Mouse (Mus musculus): ENCODE measurements around the gene Zfp423. TPM values are rescaled to one million over a fixed set of nuclear protein-coding genes. Genes with fewer than 3 reads are reported as not detected.

Zfp423 gene
- polyA plus RNA-seq, 1 experiment from 2014 or later, result 18.1 TPM

DNA sequence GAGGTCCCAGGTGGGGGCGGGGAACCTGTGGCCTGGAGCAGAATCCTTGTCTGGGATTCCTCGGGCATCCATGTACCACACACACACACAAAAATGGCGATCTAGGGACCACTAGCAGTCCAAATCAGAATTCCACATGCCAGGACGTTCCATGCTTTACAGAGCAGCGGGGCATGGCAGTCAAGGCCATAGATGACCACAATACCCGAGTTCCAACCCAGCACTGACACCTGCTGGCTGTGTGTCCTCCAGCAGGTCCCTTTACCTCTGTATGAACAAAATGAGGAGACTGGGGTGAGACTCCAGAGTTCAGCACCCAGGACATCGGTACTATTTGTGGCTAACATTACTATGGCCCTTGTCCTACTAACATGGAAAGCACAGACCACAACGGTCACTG, 206.2 kb downstream of the Zfp423 start:
- 58% methylated on average over 8 of the region's 8 CpGs for WGBS
- H3K27ac ChIP-seq (ENCODE audit: low read depth), result no peak overlapping the region
- H3K4me1 ChIP-seq (ENCODE audit: insufficient read depth), result peaks cover 12% of the 10 kb centered on the region
- H3K4me2 ChIP-seq, result no peak overlapping the region
- H3K4me3 ChIP-seq (ENCODE audit: low read depth, low read length), result no peak overlapping the region
- DNase-seq (peak; percentile 49), ATAC-seq (ENCODE audit: insufficient read depth) (peak; percentile 22; the same call in 1 of the 2 replicates)
- no peak overlapping the region for H3K9ac ChIP-seq
- TF ChIP-seq CTCF (IDR thresholded peaks at IDR 0.05; ENCODE audit: low read depth), result peak; percentile 39
- H3K36me3 ChIP-seq (ENCODE audit: insufficient read depth), result no peaks in the 10 kb centered on the region
- H3K27me3 ChIP-seq (ENCODE audit: insufficient read depth, low read length), result no peaks in the 10 kb centered on the region
- no peaks in the 10 kb centered on the region for H3K9me3 ChIP-seq (ENCODE audit: low read depth, low read length)

DNA sequence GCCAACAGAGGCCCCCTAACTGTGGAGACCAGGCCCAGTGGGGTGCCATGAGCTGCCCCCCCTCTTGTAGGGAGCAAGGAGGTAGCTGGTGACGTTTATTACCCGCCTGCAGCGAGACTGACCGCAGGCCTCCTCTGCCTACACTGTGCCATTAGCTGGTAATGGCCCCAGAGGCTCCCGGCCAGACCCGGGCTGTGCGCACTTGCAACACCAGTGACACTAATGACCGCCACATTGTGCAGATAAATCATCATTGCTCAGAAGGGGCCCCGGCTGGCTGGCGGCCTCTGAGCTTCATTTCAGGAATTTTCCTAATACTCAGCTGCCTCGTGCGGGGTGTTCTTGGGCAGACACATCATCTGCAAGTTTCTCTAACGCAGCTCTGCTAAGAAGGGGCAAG, 206.7 kb downstream of the Zfp423 start:
- Histone ChIP-seq H3K4me2 (no peak overlapping the region), H3K9me3 (ENCODE audit: low read depth, low read length) (no peaks in the 10 kb centered on the region), H3K27me3 (ENCODE audit: insufficient read depth, low read length) (no peaks in the 10 kb centered on the region), H3K36me3 (ENCODE audit: insufficient read depth) (no peaks in the 10 kb centered on the region), H3K27ac (ENCODE audit: low read depth) (no peak overlapping the region; the same call in 1 of the 2 replicates), H3K4me1 (ENCODE audit: insufficient read depth) (peaks cover 14% of the 10 kb centered on the region), H3K4me3 (ENCODE audit: low read depth, low read length) (no peak overlapping the region), H3K9ac (no peak overlapping the region)
- DNase-seq (peak; percentile 73), ATAC-seq (ENCODE audit: insufficient read depth) (peak; percentile 76; the same call in 1 of the 2 replicates)
- no peak for TF ChIP-seq CTCF (IDR thresholded peaks at IDR 0.05; ENCODE audit: low read depth)
- 58% methylated on average over 13 of the region's 13 CpGs for WGBS

DNA sequence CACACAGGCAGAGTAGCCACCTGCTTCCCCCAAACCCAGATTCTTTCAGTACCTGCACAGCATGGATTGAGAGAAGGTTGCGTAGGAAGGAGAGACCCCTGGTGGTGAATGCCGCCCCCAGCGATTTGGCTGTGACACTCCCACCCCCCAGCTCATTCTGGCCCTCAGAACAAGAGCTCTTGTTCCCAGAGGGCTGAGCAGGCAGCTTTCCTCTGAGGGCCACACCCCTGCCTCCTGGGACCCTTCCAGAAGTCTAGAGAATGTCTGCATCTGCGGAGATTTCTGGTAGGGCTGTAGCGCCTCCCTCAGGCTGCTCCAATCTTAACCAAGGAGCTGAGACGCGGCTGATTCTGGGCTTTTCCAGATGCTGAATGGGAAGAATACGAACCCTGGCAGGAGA, 211.8 kb downstream of the Zfp423 start:
- H3K36me3 ChIP-seq (ENCODE audit: insufficient read depth), result no peaks in the 10 kb centered on the region

DNA sequence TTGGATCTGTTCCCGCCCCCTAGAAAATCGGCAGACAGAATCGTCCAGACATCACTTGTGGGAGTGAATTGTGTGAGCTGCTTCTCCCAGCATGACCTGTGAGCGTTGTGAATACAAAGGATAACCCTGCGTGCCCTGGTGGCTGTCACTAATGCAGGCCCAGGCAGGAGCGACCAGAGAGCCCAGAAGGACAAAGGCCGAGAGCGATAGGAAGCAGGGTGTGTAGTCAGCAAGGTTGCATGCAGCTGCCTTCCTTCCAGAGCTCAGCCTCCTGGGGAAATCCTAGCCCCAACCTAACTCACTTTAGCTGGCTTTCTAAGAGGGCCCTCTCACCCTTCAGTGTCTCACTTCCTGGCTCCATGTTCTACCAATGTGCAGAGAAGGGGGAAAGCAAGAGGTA, 212.3 kb downstream of the Zfp423 start:
- H3K27ac ChIP-seq (ENCODE audit: low read depth), result peak overlapping the region; percentile 47; the same call in 1 of the 2 replicates
- H3K9me3 ChIP-seq (ENCODE audit: low read depth, low read length), result no peaks in the 10 kb centered on the region
- ATAC-seq (ENCODE audit: insufficient read depth) (0 out of 2 replicates have a peak, but pooled peaks have one; percentile 25), DNase-seq (peak; percentile 35)
- H3K4me3 ChIP-seq (ENCODE audit: low read depth, low read length), result no peak overlapping the region
- no peaks in the 10 kb centered on the region for H3K36me3 ChIP-seq (ENCODE audit: insufficient read depth)
- peaks cover 21% of the 10 kb centered on the region for H3K4me1 ChIP-seq (ENCODE audit: insufficient read depth)
- H3K27me3 ChIP-seq (ENCODE audit: insufficient read depth, low read length), result no peaks in the 10 kb centered on the region
- WGBS, result 18% methylated on average over 8 of the region's 8 CpGs
- no peak overlapping the region for H3K9ac ChIP-seq
- no peak overlapping the region for H3K4me2 ChIP-seq
- no peak for TF ChIP-seq CTCF (IDR thresholded peaks at IDR 0.05; ENCODE audit: low read depth)

More for the DNA sequence above, 211.8 kb downstream of the Zfp423 start:
- Histone ChIP-seq H3K27ac (ENCODE audit: low read depth) (0 out of 2 replicates have a peak overlapping the region, but pooled peaks have one; percentile 47), H3K4me1 (ENCODE audit: insufficient read depth) (peaks cover 24% of the 10 kb centered on the region), H3K9me3 (ENCODE audit: low read depth, low read length) (no peaks in the 10 kb centered on the region), H3K9ac (no peak overlapping the region), H3K4me3 (ENCODE audit: low read depth, low read length) (no peak overlapping the region), H3K4me2 (no peak overlapping the region), H3K27me3 (ENCODE audit: insufficient read depth, low read length) (no peaks in the 10 kb centered on the region)
- ATAC-seq (ENCODE audit: insufficient read depth), result 0 out of 2 replicates have a peak, but pooled peaks have one; percentile 10
- 35% methylated on average over 8 of the region's 8 CpGs for WGBS
- peak; percentile 61 for TF ChIP-seq CTCF (IDR thresholded peaks at IDR 0.05; ENCODE audit: low read depth)
- DNase-seq, result peak; percentile 73

DNA sequence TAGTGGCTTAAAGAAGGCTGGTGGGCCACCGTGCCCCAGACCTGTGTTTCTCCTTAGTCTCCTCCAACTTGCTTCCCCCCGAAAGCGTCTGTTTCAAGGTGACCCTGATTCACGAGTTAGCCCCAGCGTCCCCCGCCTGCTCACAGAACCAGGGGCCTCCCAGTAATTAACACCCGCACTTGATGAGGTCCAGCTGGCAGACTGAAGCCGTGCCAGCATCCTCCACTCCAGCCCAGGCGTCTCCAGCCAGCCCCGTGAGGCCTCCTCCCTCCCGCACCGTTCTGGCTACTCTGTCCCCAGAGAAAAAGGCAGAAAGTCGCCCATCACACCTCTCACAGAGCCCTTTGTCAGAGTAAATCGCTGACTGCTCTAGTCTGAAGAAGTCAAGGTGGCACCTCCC, 213.3 kb downstream of the Zfp423 start:
- TF ChIP-seq CTCF (IDR thresholded peaks at IDR 0.05; ENCODE audit: low read depth), result no peak
- Histone ChIP-seq H3K4me2 (peak overlapping the region; percentile 25; the same call in 1 of the 2 replicates), H3K27me3 (ENCODE audit: insufficient read depth, low read length) (no peaks in the 10 kb centered on the region), H3K4me3 (ENCODE audit: low read depth, low read length) (no peak overlapping the region), H3K9ac (no peak overlapping the region; the same call in 1 of the 2 replicates), H3K36me3 (ENCODE audit: insufficient read depth) (no peaks in the 10 kb centered on the region), H3K27ac (ENCODE audit: low read depth) (peak overlapping the region; percentile 43; the same call in 1 of the 2 replicates), H3K4me1 (ENCODE audit: insufficient read depth) (peaks cover 19% of the 10 kb centered on the region), H3K9me3 (ENCODE audit: low read depth, low read length) (no peaks in the 10 kb centered on the region)
- DNase-seq (peak; percentile 75), ATAC-seq (ENCODE audit: insufficient read depth) (peak; percentile 74)
- WGBS, result 24% methylated on average over 14 of the region's 14 CpGs

DNA sequence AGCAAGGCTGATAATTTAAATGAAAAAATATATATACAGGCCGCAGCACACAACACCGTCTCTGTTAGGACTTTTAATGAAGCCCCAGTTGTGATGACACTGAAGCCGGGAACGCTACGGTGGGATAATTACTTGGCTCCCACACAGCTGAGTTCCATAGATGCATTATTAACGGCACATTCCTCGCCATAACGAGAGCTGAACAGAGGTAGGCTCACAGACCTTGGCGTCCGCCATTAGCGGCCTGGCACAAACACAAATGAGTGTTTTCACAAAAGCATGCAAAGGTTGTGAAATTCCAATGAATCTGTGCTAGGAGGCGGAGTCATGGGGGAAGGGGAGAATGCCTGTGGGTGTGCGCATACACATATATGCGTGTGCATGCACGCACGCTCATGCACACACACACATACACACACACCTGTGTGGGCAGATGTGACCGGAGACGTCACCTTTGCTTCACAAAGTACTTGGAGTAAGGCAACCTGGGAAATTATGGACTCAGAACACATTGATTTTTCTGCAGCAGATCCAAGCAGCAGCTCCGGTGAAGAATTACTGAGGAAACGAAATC, 214.2 kb downstream of the Zfp423 start:
- 83% methylated on average over 20 of the region's 20 CpGs for WGBS
- Histone ChIP-seq H3K4me2 (no peak overlapping the region), H3K36me3 (ENCODE audit: insufficient read depth) (no peaks in the 10 kb centered on the region), H3K9me3 (ENCODE audit: low read depth, low read length) (no peaks in the 10 kb centered on the region), H3K9ac (no peak overlapping the region), H3K27ac (ENCODE audit: low read depth) (no peak overlapping the region), H3K27me3 (ENCODE audit: insufficient read depth, low read length) (no peaks in the 10 kb centered on the region), H3K4me3 (ENCODE audit: low read depth, low read length) (no peak overlapping the region), H3K4me1 (ENCODE audit: insufficient read depth) (peaks cover 15% of the 10 kb centered on the region; the same call in 1 of the 2 replicates)
- no peak for DNase-seq
- no peak for TF ChIP-seq CTCF (IDR thresholded peaks at IDR 0.05; ENCODE audit: low read depth)
- ATAC-seq (ENCODE audit: insufficient read depth), result no peak

DNA sequence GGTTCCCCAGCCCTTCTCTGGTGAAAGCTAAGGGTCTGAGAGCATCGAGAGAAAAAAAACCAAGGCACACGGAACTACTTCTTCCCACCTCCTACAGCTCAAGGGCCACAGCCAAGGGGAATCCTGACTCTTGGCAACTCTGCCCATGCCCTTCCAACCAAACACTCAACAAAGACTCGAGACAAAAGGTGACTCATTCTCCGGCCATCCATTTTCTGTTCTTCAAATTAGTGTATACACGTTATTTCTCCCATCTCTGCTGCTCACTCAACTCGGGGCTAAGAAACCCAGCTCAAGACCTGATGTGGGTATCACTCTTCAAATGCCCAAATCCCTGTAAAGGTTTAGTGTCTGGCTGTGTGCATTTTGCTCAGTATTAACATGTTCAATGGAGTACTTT, 214.8 kb downstream of the Zfp423 start:
- no peak for ATAC-seq (ENCODE audit: insufficient read depth)
- no peak overlapping the region for H3K27ac ChIP-seq (ENCODE audit: low read depth)
- TF ChIP-seq CTCF (IDR thresholded peaks at IDR 0.05; ENCODE audit: low read depth), result no peak
- WGBS, result 82% methylated on average over 6 of the region's 6 CpGs
- no peak for DNase-seq
- no peaks in the 10 kb centered on the region for H3K27me3 ChIP-seq (ENCODE audit: insufficient read depth, low read length)
- H3K9ac ChIP-seq, result no peak overlapping the region
- H3K36me3 ChIP-seq (ENCODE audit: insufficient read depth), result no peaks in the 10 kb centered on the region
- H3K4me2 ChIP-seq, result no peak overlapping the region
- H3K9me3 ChIP-seq (ENCODE audit: low read depth, low read length), result no peaks in the 10 kb centered on the region
- no peak overlapping the region for H3K4me3 ChIP-seq (ENCODE audit: low read depth, low read length)
- peaks cover 15% of the 10 kb centered on the region; the same call in 1 of the 2 replicates for H3K4me1 ChIP-seq (ENCODE audit: insufficient read depth)

Data from lung, embryonic 14.5 days (tissue).